Mouse (Mus musculus): ENCODE measurements at regions not wholly inside any gene's neighbourhood (a gene's known extent, or its start where the extent isn't known, plus 50 kb on each side); places are given as distances from the start of the nearest gene placed in this dataset.

GRCm38 (mm10) chr12:95937705-95938104 lies 245.7 kb downstream of the Flrt2 start:
- Histone ChIP-seq H3K27me3 (ENCODE audit: control insufficient read depth, insufficient read depth, low read length) (no peaks in the 10 kb centered on the region), H3K36me3 (ENCODE audit: control insufficient read depth, insufficient read depth, low read length) (no peaks in the 10 kb centered on the region), H3K4me3 (ENCODE audit: control insufficient read depth, low read depth, low read length) (no peak overlapping the region), H3K4me1 (ENCODE audit: control insufficient read depth, insufficient read depth, low read length) (no peaks in the 10 kb centered on the region), H3K27ac (ENCODE audit: control insufficient read depth, insufficient read depth, low read depth, low read length) (no peak overlapping the region)
- TF ChIP-seq POLR2A (IDR thresholded peaks at IDR 0.05; ENCODE audit: control insufficient read depth, low read depth, low read length) (no peak), CTCF (IDR thresholded peaks at IDR 0.05; ENCODE audit: control insufficient read depth, insufficient read depth, insufficient replicate concordance, low read depth, low read length) (no peak)

- TF ChIP-seq POLR2A (IDR thresholded peaks at IDR 0.05; ENCODE audit: control insufficient read depth, low read depth, low read length) (no peak), CTCF (IDR thresholded peaks at IDR 0.05; ENCODE audit: control insufficient read depth, insufficient read depth, insufficient replicate concordance, low read depth, low read length) (no peak)
- H3K27me3 ChIP-seq (ENCODE audit: control insufficient read depth, insufficient read depth, low read length), result no peaks in the 10 kb centered on the region
- no peak overlapping the region for H3K27ac ChIP-seq (ENCODE audit: control insufficient read depth, insufficient read depth, low read depth, low read length)
- H3K4me1 ChIP-seq (ENCODE audit: control insufficient read depth, insufficient read depth, low read length), result no peaks in the 10 kb centered on the region
- no peaks in the 10 kb centered on the region for H3K36me3 ChIP-seq (ENCODE audit: control insufficient read depth, insufficient read depth, low read length)
- no peak overlapping the region for H3K4me3 ChIP-seq (ENCODE audit: control insufficient read depth, low read depth, low read length)
These were observed 248.5 kb downstream of the Flrt2 start for GRCm38 (mm10) chr12:95940465-95941012.

GRCm38 (mm10) chr12:95959786-95960504 lies 267.9 kb downstream of the Flrt2 start:
- Histone ChIP-seq H3K27me3 (ENCODE audit: control insufficient read depth, insufficient read depth, low read length) (no peaks in the 10 kb centered on the region), H3K36me3 (ENCODE audit: control insufficient read depth, insufficient read depth, low read length) (no peaks in the 10 kb centered on the region)

GRCm38 (mm10) chr12:95960505-95960871 lies 268.5 kb downstream of the Flrt2 start:
- Histone ChIP-seq H3K36me3 (ENCODE audit: control insufficient read depth, insufficient read depth, low read length) (no peaks in the 10 kb centered on the region), H3K27me3 (ENCODE audit: control insufficient read depth, insufficient read depth, low read length) (no peaks in the 10 kb centered on the region), H3K4me3 (ENCODE audit: control insufficient read depth, low read depth, low read length) (no peak overlapping the region), H3K4me1 (ENCODE audit: control insufficient read depth, insufficient read depth, low read length) (no peaks in the 10 kb centered on the region), H3K27ac (ENCODE audit: control insufficient read depth, insufficient read depth, low read depth, low read length) (no peak overlapping the region)
- TF ChIP-seq POLR2A (IDR thresholded peaks at IDR 0.05; ENCODE audit: control insufficient read depth, low read depth, low read length) (no peak), CTCF (IDR thresholded peaks at IDR 0.05; ENCODE audit: control insufficient read depth, insufficient read depth, insufficient replicate concordance, low read depth, low read length) (no peak)

More at GRCm38 (mm10) chr12:95959786-95960504, 267.9 kb downstream of the Flrt2 start:
- no peak for TF ChIP-seq POLR2A (IDR thresholded peaks at IDR 0.05; ENCODE audit: control insufficient read depth, low read depth, low read length)
- no peak for TF ChIP-seq CTCF (IDR thresholded peaks at IDR 0.05; ENCODE audit: control insufficient read depth, insufficient read depth, insufficient replicate concordance, low read depth, low read length)
- Histone ChIP-seq H3K4me3 (ENCODE audit: control insufficient read depth, low read depth, low read length) (no peak overlapping the region), H3K4me1 (ENCODE audit: control insufficient read depth, insufficient read depth, low read length) (no peaks in the 10 kb centered on the region), H3K27ac (ENCODE audit: control insufficient read depth, insufficient read depth, low read depth, low read length) (no peak overlapping the region)

- H3K4me1 ChIP-seq (ENCODE audit: control insufficient read depth, insufficient read depth, low read length), result no peaks in the 10 kb centered on the region
- no peak overlapping the region for H3K27ac ChIP-seq (ENCODE audit: control insufficient read depth, insufficient read depth, low read depth, low read length)
- no peak for TF ChIP-seq CTCF (IDR thresholded peaks at IDR 0.05; ENCODE audit: control insufficient read depth, insufficient read depth, insufficient replicate concordance, low read depth, low read length)
- TF ChIP-seq POLR2A (IDR thresholded peaks at IDR 0.05; ENCODE audit: control insufficient read depth, low read depth, low read length), result no peak
- no peaks in the 10 kb centered on the region for H3K36me3 ChIP-seq (ENCODE audit: control insufficient read depth, insufficient read depth, low read length)
- H3K4me3 ChIP-seq (ENCODE audit: control insufficient read depth, low read depth, low read length), result no peak overlapping the region
- H3K27me3 ChIP-seq (ENCODE audit: control insufficient read depth, insufficient read depth, low read length), result no peaks in the 10 kb centered on the region
These were observed 270.8 kb downstream of the Flrt2 start for GRCm38 (mm10) chr12:95962817-95963216.

GRCm38 (mm10) chr12:95988669-95989288 lies 296.8 kb downstream of the Flrt2 start:
- Histone ChIP-seq H3K27ac (ENCODE audit: control insufficient read depth, insufficient read depth, low read depth, low read length) (no peak overlapping the region), H3K27me3 (ENCODE audit: control insufficient read depth, insufficient read depth, low read length) (no peaks in the 10 kb centered on the region), H3K4me1 (ENCODE audit: control insufficient read depth, insufficient read depth, low read length) (no peaks in the 10 kb centered on the region), H3K36me3 (ENCODE audit: control insufficient read depth, insufficient read depth, low read length) (no peaks in the 10 kb centered on the region), H3K4me3 (ENCODE audit: control insufficient read depth, low read depth, low read length) (no peak overlapping the region)
- TF ChIP-seq POLR2A (IDR thresholded peaks at IDR 0.05; ENCODE audit: control insufficient read depth, low read depth, low read length), result no peak

- Histone ChIP-seq H3K27ac (ENCODE audit: control insufficient read depth, insufficient read depth, low read depth, low read length) (no peak overlapping the region), H3K27me3 (ENCODE audit: control insufficient read depth, insufficient read depth, low read length) (no peaks in the 10 kb centered on the region), H3K4me3 (ENCODE audit: control insufficient read depth, low read depth, low read length) (no peak overlapping the region), H3K36me3 (ENCODE audit: control insufficient read depth, insufficient read depth, low read length) (no peaks in the 10 kb centered on the region), H3K4me1 (ENCODE audit: control insufficient read depth, insufficient read depth, low read length) (no peaks in the 10 kb centered on the region)
- TF ChIP-seq CTCF (IDR thresholded peaks at IDR 0.05; ENCODE audit: control insufficient read depth, insufficient read depth, insufficient replicate concordance, low read depth, low read length), result no peak
- TF ChIP-seq POLR2A (IDR thresholded peaks at IDR 0.05; ENCODE audit: control insufficient read depth, low read depth, low read length), result no peak
These were observed 302.9 kb downstream of the Flrt2 start for GRCm38 (mm10) chr12:95994963-95995362.

Measured in testis, adult 2 months (tissue).